Mouse (Mus musculus): ENCODE results near the gene Sh3gl2. TPM values are rescaled to one million over a fixed set of nuclear protein-coding genes. Genes with fewer than 3 reads are reported as not detected.

The Sh3gl2 gene
- polyA plus RNA-seq, 1 experiment from 2014 or later = 12.4 TPM

- no peak overlapping the region for H3K4me2 ChIP-seq (replicated peaks)
- no peaks in the 10 kb centered on the region for H3K9me3 ChIP-seq
- H3K27me3 ChIP-seq = no peaks in the 10 kb centered on the region
- no peaks in the 10 kb centered on the region for H3K36me3 ChIP-seq
- WGBS = 95% methylated on average over 6 of the region's 6 CpGs
- no peaks in the 10 kb centered on the region for H3K4me1 ChIP-seq
- no peak overlapping the region for H3K4me3 ChIP-seq
- no peak for ATAC-seq (ENCODE audit: low FRiP score, low read depth)
- no peak overlapping the region for H3K9ac ChIP-seq (replicated peaks)
- H3K27ac ChIP-seq (replicated peaks) = no peak overlapping the region
Measured at GRCm38 (mm10) chr4:85387676-85388075, 182.8 kb downstream of the Sh3gl2 start.

- Histone ChIP-seq H3K27me3 (no peaks in the 10 kb centered on the region), H3K4me1 (no peaks in the 10 kb centered on the region), H3K9me3 (no peaks in the 10 kb centered on the region), H3K27ac (replicated peaks) (no peak overlapping the region), H3K9ac (replicated peaks) (no peak overlapping the region), H3K4me3 (no peak overlapping the region), H3K36me3 (no peaks in the 10 kb centered on the region), H3K4me2 (replicated peaks) (no peak overlapping the region)
- ATAC-seq (ENCODE audit: low FRiP score, low read depth) = no peak
- 65% methylated on average over 1 of the region's 1 CpGs for WGBS
Measured at GRCm38 (mm10) chr4:85391795-85392194, 186.9 kb downstream of the Sh3gl2 start.

GRCm38 (mm10) chr4:85398765-85399164, 193.8 kb downstream of the Sh3gl2 start:
- WGBS = 55% methylated on average over 8 of the region's 8 CpGs
- Histone ChIP-seq H3K4me2 (replicated peaks) (no peak overlapping the region), H3K9ac (replicated peaks) (no peak overlapping the region), H3K27me3 (peaks cover 7% of the 10 kb centered on the region; the same call in 1 of the 2 replicates), H3K27ac (replicated peaks) (no peak overlapping the region), H3K36me3 (no peaks in the 10 kb centered on the region), H3K9me3 (no peaks in the 10 kb centered on the region), H3K4me1 (no peaks in the 10 kb centered on the region), H3K4me3 (no peak overlapping the region)
- ATAC-seq (ENCODE audit: low FRiP score, low read depth) = no peak

- ATAC-seq (ENCODE audit: low FRiP score, low read depth) = no peak; the same call in 1 of the 2 replicates
- Histone ChIP-seq H3K9me3 (no peaks in the 10 kb centered on the region), H3K27me3 (peaks cover 29% of the 10 kb centered on the region), H3K27ac (replicated peaks) (no peak overlapping the region), H3K9ac (replicated peaks) (no peak overlapping the region), H3K4me3 (no peak overlapping the region), H3K36me3 (no peaks in the 10 kb centered on the region), H3K4me1 (no peaks in the 10 kb centered on the region), H3K4me2 (replicated peaks) (no peak overlapping the region)
- WGBS = 44% methylated on average over 4 of the region's 4 CpGs
Measured at GRCm38 (mm10) chr4:85402823-85403222, 197.9 kb downstream of the Sh3gl2 start.

GRCm38 (mm10) chr4:85404424-85405194, 199.7 kb downstream of the Sh3gl2 start:
- H3K4me2 ChIP-seq (replicated peaks) = no peak overlapping the region
- H3K36me3 ChIP-seq = no peaks in the 10 kb centered on the region
- ATAC-seq (ENCODE audit: low FRiP score, low read depth) = peak; percentile 34; the same call in 1 of the 2 replicates
- WGBS = 40% methylated on average over 10 of the region's 10 CpGs
- H3K27me3 ChIP-seq = peaks cover 29% of the 10 kb centered on the region
- no peak overlapping the region for H3K27ac ChIP-seq (replicated peaks)
- no peak overlapping the region for H3K9ac ChIP-seq (replicated peaks)
- H3K4me1 ChIP-seq = no peaks in the 10 kb centered on the region
- H3K9me3 ChIP-seq = no peaks in the 10 kb centered on the region
- no peak overlapping the region for H3K4me3 ChIP-seq

GRCm38 (mm10) chr4:85405276-85405675, 200.3 kb downstream of the Sh3gl2 start:
- ATAC-seq (ENCODE audit: low FRiP score, low read depth) = peak; percentile 53
- H3K36me3 ChIP-seq = no peaks in the 10 kb centered on the region
- no peak overlapping the region for H3K4me2 ChIP-seq (replicated peaks)
- no peak overlapping the region for H3K27ac ChIP-seq (replicated peaks)
- H3K4me3 ChIP-seq = no peak overlapping the region
- peaks cover 29% of the 10 kb centered on the region for H3K27me3 ChIP-seq
- H3K4me1 ChIP-seq = no peaks in the 10 kb centered on the region
- 73% methylated on average over 6 of the region's 7 CpGs for WGBS
- 0 out of 2 replicates have a peak overlapping the region, but pooled peaks have one; percentile 20 for H3K9ac ChIP-seq (replicated peaks)
- no peaks in the 10 kb centered on the region for H3K9me3 ChIP-seq

- Histone ChIP-seq H3K9ac (replicated peaks) (no peak overlapping the region), H3K4me2 (replicated peaks) (no peak overlapping the region), H3K4me3 (no peak overlapping the region), H3K9me3 (no peaks in the 10 kb centered on the region), H3K36me3 (no peaks in the 10 kb centered on the region), H3K4me1 (no peaks in the 10 kb centered on the region), H3K27me3 (no peaks in the 10 kb centered on the region), H3K27ac (replicated peaks) (no peak overlapping the region)
- 97% methylated on average over 3 of the region's 3 CpGs for WGBS
- no peak for ATAC-seq (ENCODE audit: low FRiP score, low read depth)
Measured at GRCm38 (mm10) chr4:85416466-85416865, 211.5 kb downstream of the Sh3gl2 start.

GRCm38 (mm10) chr4:85420429-85420828, 215.5 kb downstream of the Sh3gl2 start:
- no peak overlapping the region for H3K27ac ChIP-seq (replicated peaks)
- ATAC-seq (ENCODE audit: low FRiP score, low read depth) = no peak
- H3K4me1 ChIP-seq = no peaks in the 10 kb centered on the region
- no peaks in the 10 kb centered on the region for H3K27me3 ChIP-seq
- WGBS = 82% methylated on average over 6 of the region's 6 CpGs
- H3K36me3 ChIP-seq = no peaks in the 10 kb centered on the region
- H3K9ac ChIP-seq (replicated peaks) = no peak overlapping the region
- no peak overlapping the region for H3K4me2 ChIP-seq (replicated peaks)
- no peaks in the 10 kb centered on the region for H3K9me3 ChIP-seq
- H3K4me3 ChIP-seq = no peak overlapping the region

GRCm38 (mm10) chr4:85426211-85426610, 221.3 kb downstream of the Sh3gl2 start:
- no peak overlapping the region for H3K4me2 ChIP-seq (replicated peaks)
- WGBS = 85% methylated on average over 4 of the region's 4 CpGs
- no peak for ATAC-seq (ENCODE audit: low FRiP score, low read depth)
- H3K36me3 ChIP-seq = no peaks in the 10 kb centered on the region
- H3K27ac ChIP-seq (replicated peaks) = no peak overlapping the region
- no peak overlapping the region for H3K9ac ChIP-seq (replicated peaks)
- H3K9me3 ChIP-seq = no peaks in the 10 kb centered on the region
- no peaks in the 10 kb centered on the region for H3K27me3 ChIP-seq
- H3K4me1 ChIP-seq = no peaks in the 10 kb centered on the region
- no peak overlapping the region for H3K4me3 ChIP-seq

- Histone ChIP-seq H3K27me3 (no peaks in the 10 kb centered on the region), H3K4me3 (no peak overlapping the region), H3K4me2 (replicated peaks) (no peak overlapping the region), H3K36me3 (no peaks in the 10 kb centered on the region), H3K4me1 (no peaks in the 10 kb centered on the region), H3K9ac (replicated peaks) (no peak overlapping the region), H3K9me3 (no peaks in the 10 kb centered on the region), H3K27ac (replicated peaks) (no peak overlapping the region)
- ATAC-seq (ENCODE audit: low FRiP score, low read depth) = no peak
- WGBS = 91% methylated on average over 4 of the region's 4 CpGs
Measured at GRCm38 (mm10) chr4:85432786-85433185, 227.9 kb downstream of the Sh3gl2 start.

- WGBS = 65% methylated on average over 8 of the region's 8 CpGs
- ATAC-seq (ENCODE audit: low FRiP score, low read depth) = no peak
Measured at GRCm38 (mm10) chr4:85434734-85435133, 229.8 kb downstream of the Sh3gl2 start.

GRCm38 (mm10) chr4:85438813-85439212, 233.9 kb downstream of the Sh3gl2 start:
- Histone ChIP-seq H3K4me1 (no peaks in the 10 kb centered on the region), H3K27me3 (no peaks in the 10 kb centered on the region), H3K27ac (replicated peaks) (no peak overlapping the region), H3K4me2 (replicated peaks) (no peak overlapping the region), H3K9me3 (no peaks in the 10 kb centered on the region), H3K9ac (replicated peaks) (no peak overlapping the region), H3K4me3 (no peak overlapping the region), H3K36me3 (no peaks in the 10 kb centered on the region)
- WGBS = 74% methylated on average over 3 of the region's 3 CpGs
- ATAC-seq (ENCODE audit: low FRiP score, low read depth) = no peak

More at GRCm38 (mm10) chr4:85434734-85435133, 229.8 kb downstream of the Sh3gl2 start:
- Histone ChIP-seq H3K27ac (replicated peaks) (no peak overlapping the region), H3K9ac (replicated peaks) (no peak overlapping the region), H3K4me3 (no peak overlapping the region), H3K36me3 (no peaks in the 10 kb centered on the region), H3K4me1 (no peaks in the 10 kb centered on the region), H3K27me3 (no peaks in the 10 kb centered on the region), H3K9me3 (no peaks in the 10 kb centered on the region), H3K4me2 (replicated peaks) (no peak overlapping the region)
